Mouse (Mus musculus) midbrain, embryonic 14.5 days (tissue): ENCODE measurements around the gene Tpk1. TPM values are rescaled to one million over a fixed set of nuclear protein-coding genes. Genes with fewer than 3 reads are reported as not detected.

Experiments
- ATAC-seq: fragments of 200-750 bp; cut with Nextera tagmentation; 2 replicates; pipeline ENCODE4 v1.8.0; 2017; ENCODE audit warnings: moderate number of reproducible peaks, moderate library complexity; ENCODE audit not compliant: low FRiP score, low TSS enrichment
- DNase-seq: peaks from one replicate; pipeline ENCODE4 v3.0.0-alpha.2; 2015
- H3K27ac ChIP-seq: fragments of 300-500 bp; sonication (generic); replicated peaks from 2 replicates; pipeline ENCODE4 v1.5.1; 2014; ENCODE audit warnings: mild to moderate bottlenecking, low read depth, low read length, moderate library complexity
- H3K27me3 ChIP-seq: fragments of 300-500 bp; sonication (generic); 2 replicates; pipeline ENCODE4 v1.6.1; 2014; ENCODE audit warnings: low read length, control low read depth, mixed read lengths; ENCODE audit not compliant: control insufficient read depth, insufficient read depth
- H3K36me3 ChIP-seq: fragments of 300-500 bp; sonication (generic); 2 replicates; pipeline ENCODE4 v1.6.1; 2014; ENCODE audit warnings: low read length, control low read depth; ENCODE audit not compliant: control insufficient read depth, insufficient read depth
- H3K4me1 ChIP-seq: fragments of 300-500 bp; sonication (generic); 2 replicates; pipeline ENCODE4 v1.6.1; 2014; ENCODE audit warnings: mild to moderate bottlenecking, antibody characterized with exemption, low read length, control low read depth; ENCODE audit not compliant: control insufficient read depth, insufficient read depth
- H3K4me2 ChIP-seq: fragments of 300-500 bp; sonication (generic); 2 replicates; pipeline ENCODE4 v1.6.1; 2014; ENCODE audit warnings: mild to moderate bottlenecking, low read length, moderate library complexity
- H3K4me3 ChIP-seq: fragments of 300-500 bp; sonication (generic); replicated peaks from 2 replicates; pipeline ENCODE4 v1.5.1; 2014; ENCODE audit warnings: low read depth, low read length
- H3K9ac ChIP-seq: fragments of 300-500 bp; sonication (generic); replicated peaks from 2 replicates; pipeline ENCODE4 v1.6.1; 2014; ENCODE audit warnings: mild to moderate bottlenecking, low read length, moderate library complexity
- H3K9me3 ChIP-seq: fragments of 300-500 bp; sonication (generic); 2 replicates; pipeline ENCODE4 v1.6.1; 2016; ENCODE audit warnings: low read length, control low read depth, mixed read lengths; ENCODE audit not compliant: control insufficient read depth
- WGBS: fragments of 180-500 bp; shearing (Covaris S2); extraction: QIAGEN DNeasy Blood & Tissue Kit; methylation state at CpG from one replicate; pipeline ENCODE4 v1.1.7; 2014; 5-methylcytosine and 5-hydroxymethylcytosine counted together
- polyA plus RNA-seq: library from polyadenylated mRNA; unstranded; fragments of >200 nt; fragmentation: Nextera tagmentation; extraction: Ambion mirVana; gene quantifications from 2 replicates; pipeline ENCODE4 v1.2.1, GENCODE M21; 2014

Gene Tpk1
- polyA plus RNA-seq, 1 experiment from 2014 or later = 6.9 TPM

DNA sequence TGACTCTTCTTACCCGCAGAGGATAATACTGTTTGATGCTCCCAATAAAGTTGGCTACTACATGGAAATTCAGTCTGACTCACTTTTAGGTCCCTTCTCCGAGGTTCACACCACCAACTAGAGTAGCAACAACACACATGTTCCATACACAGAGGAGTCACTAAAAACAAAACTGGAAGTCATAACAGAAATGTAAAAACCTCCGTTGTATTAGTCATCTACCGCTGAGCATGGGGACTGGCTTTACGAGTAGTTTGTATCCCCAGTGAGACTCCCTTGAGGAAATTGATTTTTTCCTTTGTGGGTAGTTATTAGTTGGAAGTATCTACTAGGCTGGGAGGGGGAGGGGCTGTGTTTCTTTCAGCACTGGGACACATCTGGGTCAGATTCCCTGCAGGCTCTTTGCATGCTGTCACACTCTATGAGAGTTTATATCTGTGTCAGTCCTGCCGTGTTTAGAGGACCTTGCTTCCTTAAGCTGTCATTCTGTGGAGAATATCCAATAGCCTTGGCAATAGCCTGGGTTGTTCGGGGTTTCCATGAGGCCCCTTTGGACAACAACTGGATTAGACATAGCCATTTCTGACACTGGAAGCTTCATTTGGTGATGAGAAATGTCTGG is 245.6 kb downstream of the Tpk1 start:
- 77% methylated on average over 7 of the region's 7 CpGs for WGBS
- Histone ChIP-seq H3K9ac (no peak overlapping the region), H3K27me3 (no peaks in the 10 kb centered on the region), H3K4me2 (no peak overlapping the region), H3K36me3 (no peaks in the 10 kb centered on the region), H3K9me3 (no peaks in the 10 kb centered on the region), H3K27ac (no peak overlapping the region), H3K4me3 (no peak overlapping the region), H3K4me1 (0 out of 2 replicates have a peak, but pooled peaks cover 2% of the 10 kb centered on the region)
- ATAC-seq (no peak), DNase-seq (no peak)

DNA sequence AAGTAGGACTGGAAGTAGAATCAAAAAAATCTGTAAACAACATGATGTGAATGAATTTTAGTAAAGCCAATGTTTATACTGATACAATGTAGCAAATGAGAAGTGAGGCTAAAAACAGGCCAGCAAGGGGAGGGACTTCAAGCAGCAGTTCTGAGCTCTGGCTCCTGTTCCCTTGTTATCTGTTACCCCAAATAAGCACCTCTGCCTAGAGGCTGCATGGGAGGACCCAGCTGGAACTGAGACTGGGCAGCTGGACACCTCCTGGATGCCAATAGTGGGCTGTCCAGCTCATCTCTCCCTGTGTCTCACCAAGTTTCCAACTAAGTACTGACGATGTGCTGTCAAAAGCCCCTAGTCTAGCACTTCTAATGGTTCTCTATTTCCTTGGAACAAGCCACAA is 257.1 kb downstream of the Tpk1 start:
- no peak for ATAC-seq

DNA sequence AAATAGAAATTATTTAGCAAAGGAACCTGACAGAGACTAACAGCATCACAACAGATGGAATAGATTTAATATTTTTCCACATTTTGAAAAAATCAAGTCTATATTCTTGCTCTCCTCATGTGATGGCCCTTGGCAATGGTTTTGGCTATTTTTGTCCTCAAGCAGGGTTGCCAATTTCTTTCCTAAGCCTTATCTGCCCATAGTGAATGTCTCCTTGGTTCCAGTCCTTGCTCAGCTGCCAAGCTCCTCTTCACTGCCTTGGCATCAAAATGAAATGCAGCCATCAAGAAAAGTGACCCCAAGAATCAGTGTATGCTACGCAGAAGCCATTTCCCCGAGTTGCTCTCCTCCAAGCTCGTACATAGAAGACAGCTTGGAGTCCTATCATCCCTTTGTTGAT is 263.0 kb downstream of the Tpk1 start:
- no peaks in the 10 kb centered on the region for H3K36me3 ChIP-seq
- DNase-seq (no peak), ATAC-seq (no peak)
- no peaks in the 10 kb centered on the region for H3K27me3 ChIP-seq
- no peak overlapping the region for H3K4me3 ChIP-seq
- no peaks in the 10 kb centered on the region for H3K9me3 ChIP-seq
- 87% methylated on average over 3 of the region's 3 CpGs for WGBS
- no peaks in the 10 kb centered on the region for H3K4me1 ChIP-seq
- no peak overlapping the region for H3K4me2 ChIP-seq
- H3K27ac ChIP-seq = no peak overlapping the region
- H3K9ac ChIP-seq = no peak overlapping the region

More for the DNA sequence above, 257.1 kb downstream of the Tpk1 start:
- no peak for DNase-seq
- H3K27me3 ChIP-seq = no peaks in the 10 kb centered on the region
- no peaks in the 10 kb centered on the region for H3K4me1 ChIP-seq
- H3K27ac ChIP-seq = no peak overlapping the region
- no peaks in the 10 kb centered on the region for H3K36me3 ChIP-seq
- WGBS = 88% methylated on average over 1 of the region's 1 CpGs
- H3K4me2 ChIP-seq = no peak overlapping the region
- H3K4me3 ChIP-seq = no peak overlapping the region
- no peaks in the 10 kb centered on the region for H3K9me3 ChIP-seq
- no peak overlapping the region for H3K9ac ChIP-seq

DNA sequence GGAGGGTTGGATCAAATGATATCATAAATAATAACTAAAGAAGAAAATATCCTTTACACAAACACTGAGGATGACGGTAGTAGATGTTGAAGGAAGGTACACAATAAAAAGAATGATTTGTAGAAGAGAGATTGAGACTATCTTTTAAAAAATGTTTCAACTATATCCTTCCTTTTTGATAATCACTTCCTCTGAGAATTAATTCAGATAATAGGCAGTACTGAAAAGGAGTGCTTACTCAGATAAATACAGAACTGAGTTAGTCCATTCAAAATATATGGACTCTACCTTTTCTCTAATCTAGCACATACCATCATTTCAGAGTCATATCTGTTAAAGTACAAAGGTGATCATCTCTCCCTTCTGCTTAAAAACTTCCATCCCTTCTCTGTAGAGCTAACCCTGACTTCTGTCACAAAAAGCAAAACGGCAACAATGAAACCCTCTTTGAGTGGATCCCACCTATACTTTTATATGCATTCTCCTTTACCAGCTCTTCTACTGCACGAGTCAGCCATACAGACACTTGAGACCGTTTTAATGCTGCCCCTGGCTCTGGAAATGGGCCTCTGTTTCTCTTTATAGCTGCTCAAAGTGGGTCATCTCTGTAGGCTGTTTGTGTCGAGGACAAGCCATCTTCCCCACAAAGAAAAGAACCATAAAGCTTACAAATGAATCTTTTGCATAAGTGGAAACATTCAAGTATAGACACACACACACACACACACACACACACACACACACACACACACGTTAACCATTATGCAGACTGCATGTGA is 263.7 kb downstream of the Tpk1 start:
- Histone ChIP-seq H3K4me1 (no peaks in the 10 kb centered on the region), H3K27me3 (no peaks in the 10 kb centered on the region), H3K36me3 (no peaks in the 10 kb centered on the region), H3K9me3 (no peaks in the 10 kb centered on the region), H3K9ac (no peak overlapping the region), H3K27ac (no peak overlapping the region), H3K4me2 (no peak overlapping the region), H3K4me3 (no peak overlapping the region)
- ATAC-seq (no peak), DNase-seq (no peak)
- WGBS = 85% methylated on average over 6 of the region's 6 CpGs

DNA sequence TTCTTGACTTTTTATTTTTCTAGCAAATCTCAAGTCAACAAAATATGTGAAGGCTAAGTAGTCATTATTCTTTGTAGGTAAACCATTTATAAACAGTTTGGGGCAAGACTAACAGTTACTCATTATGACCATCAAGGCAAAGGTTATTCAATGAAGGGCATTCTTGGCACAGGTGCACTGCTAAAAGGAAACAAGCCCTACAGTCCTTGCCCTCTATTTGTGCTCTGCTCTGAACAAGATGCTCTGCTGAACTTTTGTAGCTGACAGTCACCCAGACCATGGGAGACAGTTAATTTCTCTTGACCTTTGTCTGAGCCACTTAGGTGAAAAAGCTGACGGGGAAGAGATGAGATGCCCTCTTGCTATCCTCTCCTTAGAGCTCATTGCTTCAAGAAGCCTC is 269.7 kb downstream of the Tpk1 start:
- ATAC-seq (no peak), DNase-seq (no peak)
- no peak overlapping the region for H3K4me2 ChIP-seq
- H3K4me1 ChIP-seq = no peaks in the 10 kb centered on the region
- 88% methylated on average over 1 of the region's 1 CpGs for WGBS
- no peaks in the 10 kb centered on the region for H3K27me3 ChIP-seq
- no peak overlapping the region for H3K9ac ChIP-seq
- H3K4me3 ChIP-seq = no peak overlapping the region
- no peaks in the 10 kb centered on the region for H3K9me3 ChIP-seq
- H3K36me3 ChIP-seq = no peaks in the 10 kb centered on the region
- H3K27ac ChIP-seq = no peak overlapping the region

DNA sequence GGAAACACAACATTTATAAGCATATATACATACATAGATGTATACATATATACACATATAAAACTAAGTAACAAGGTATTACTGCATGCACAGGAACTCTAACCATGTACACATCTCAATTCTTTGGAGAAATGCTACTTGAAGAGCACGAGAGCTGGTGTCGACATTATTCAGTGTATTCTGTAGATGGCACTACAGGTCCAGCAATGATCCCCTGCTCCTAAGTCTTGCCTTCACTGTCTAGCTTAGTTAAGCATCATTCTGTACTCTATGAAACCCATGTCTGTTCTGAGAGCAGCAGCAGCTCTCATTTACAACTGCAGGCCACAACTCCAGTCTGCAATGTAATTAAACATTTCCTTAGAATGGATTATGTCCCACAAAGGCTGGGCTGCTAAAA is 270.5 kb downstream of the Tpk1 start:
- Histone ChIP-seq H3K4me3 (no peak overlapping the region), H3K27me3 (no peaks in the 10 kb centered on the region), H3K9me3 (no peaks in the 10 kb centered on the region), H3K9ac (no peak overlapping the region), H3K4me2 (no peak overlapping the region), H3K4me1 (no peaks in the 10 kb centered on the region), H3K27ac (no peak overlapping the region), H3K36me3 (no peaks in the 10 kb centered on the region)
- peak; percentile 79 for DNase-seq
- no peak for ATAC-seq
- 77% methylated on average over 2 of the region's 2 CpGs for WGBS

DNA sequence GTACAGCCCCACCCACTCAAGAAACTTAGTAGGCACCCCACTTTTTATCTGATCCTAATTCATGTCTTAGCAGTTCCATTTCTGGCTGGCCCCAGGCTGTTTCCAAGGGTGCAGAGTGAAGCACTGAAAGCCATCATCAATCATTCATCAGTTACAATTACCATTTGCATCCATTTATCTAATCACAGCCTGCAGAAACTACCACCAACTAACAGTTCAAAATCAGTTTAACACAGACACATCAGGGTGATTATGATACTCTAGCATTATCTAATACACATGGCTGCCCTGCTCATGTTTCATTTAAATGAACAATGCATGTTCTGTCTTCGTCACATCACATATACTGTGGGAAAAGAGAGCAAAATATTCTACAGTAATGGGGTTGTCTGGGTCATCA is 274.7 kb downstream of the Tpk1 start:
- Histone ChIP-seq H3K4me3 (no peak overlapping the region), H3K4me1 (no peaks in the 10 kb centered on the region), H3K36me3 (no peaks in the 10 kb centered on the region), H3K9me3 (no peaks in the 10 kb centered on the region), H3K4me2 (no peak overlapping the region), H3K9ac (no peak overlapping the region), H3K27ac (no peak overlapping the region), H3K27me3 (no peaks in the 10 kb centered on the region)
- WGBS = 63% methylated on average over 1 of the region's 1 CpGs
- ATAC-seq (no peak), DNase-seq (no peak)

DNA sequence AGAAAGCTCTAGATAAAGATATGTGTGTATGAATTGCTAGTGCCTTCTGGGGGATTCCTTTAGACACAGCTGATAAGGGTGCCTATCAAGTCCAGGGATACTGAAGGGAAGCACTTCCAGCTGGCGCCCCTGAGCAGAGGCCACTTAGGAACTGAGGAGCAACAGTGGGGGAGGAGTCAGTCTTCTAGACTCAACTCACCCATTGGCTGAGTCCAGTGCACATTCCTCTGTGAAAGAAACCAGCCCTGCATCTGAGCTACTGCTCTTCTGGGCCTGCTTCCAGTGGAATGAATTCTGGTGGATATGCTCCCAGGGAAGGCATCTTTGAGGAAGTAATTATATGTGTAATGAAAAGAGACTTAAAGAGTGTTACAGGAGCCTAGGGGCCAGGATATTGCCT is 278.8 kb downstream of the Tpk1 start:
- Histone ChIP-seq H3K9me3 (no peaks in the 10 kb centered on the region), H3K36me3 (no peaks in the 10 kb centered on the region), H3K27me3 (no peaks in the 10 kb centered on the region), H3K4me2 (no peak overlapping the region), H3K4me1 (no peaks in the 10 kb centered on the region), H3K27ac (no peak overlapping the region), H3K4me3 (no peak overlapping the region), H3K9ac (no peak overlapping the region)
- DNase-seq (no peak), ATAC-seq (no peak)
- WGBS = 53% methylated on average over 1 of the region's 1 CpGs

DNA sequence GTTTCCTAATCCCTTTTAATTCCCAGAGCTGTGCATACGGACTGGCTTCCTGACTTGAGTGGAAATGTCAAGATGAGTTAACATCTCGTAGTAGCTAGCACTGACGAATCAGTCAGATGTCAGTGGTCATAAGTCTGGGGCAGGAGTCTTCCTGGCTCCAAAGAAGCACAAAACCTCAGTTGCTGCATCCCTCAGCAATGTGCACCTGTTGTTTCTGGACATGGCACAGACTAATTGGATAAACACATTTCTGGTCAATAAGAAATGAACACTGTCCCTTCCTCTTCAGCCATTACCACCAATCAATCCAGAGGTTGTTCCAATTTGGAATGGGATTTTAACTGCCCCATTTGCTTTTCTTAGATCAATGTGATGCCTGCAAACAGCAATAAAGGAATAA is 281.2 kb downstream of the Tpk1 start:
- WGBS = 51% methylated on average over 3 of the region's 3 CpGs
- no peak overlapping the region for H3K4me3 ChIP-seq
- no peaks in the 10 kb centered on the region for H3K9me3 ChIP-seq

More for the DNA sequence above, 281.2 kb downstream of the Tpk1 start:
- Histone ChIP-seq H3K36me3 (no peaks in the 10 kb centered on the region), H3K9ac (no peak overlapping the region), H3K4me1 (no peaks in the 10 kb centered on the region), H3K27me3 (no peaks in the 10 kb centered on the region), H3K4me2 (no peak overlapping the region), H3K27ac (no peak overlapping the region)
- DNase-seq (no peak), ATAC-seq (no peak)
